Mouse (Mus musculus) cerebral cortex, adult 2 months (tissue): ENCODE results near the gene Mreg.

Source experiments
- WGBS: fragments of 180-500 bp; shearing (Covaris S2); methylation state at CpG from one replicate; pipeline ENCODE4 v1.1.7; 2018; 5-methylcytosine and 5-hydroxymethylcytosine counted together

Gene Mreg

GRCm38 (mm10) chr1:72123434-72124297, 88.4 kb downstream of the Mreg start:
- 18% methylated on average over 23 of the region's 23 CpGs for WGBS

- WGBS, result 84% methylated on average over 17 of the region's 17 CpGs
Observed at GRCm38 (mm10) chr1:72121608-72122185, 90.4 kb downstream of the Mreg start.

DNA sequence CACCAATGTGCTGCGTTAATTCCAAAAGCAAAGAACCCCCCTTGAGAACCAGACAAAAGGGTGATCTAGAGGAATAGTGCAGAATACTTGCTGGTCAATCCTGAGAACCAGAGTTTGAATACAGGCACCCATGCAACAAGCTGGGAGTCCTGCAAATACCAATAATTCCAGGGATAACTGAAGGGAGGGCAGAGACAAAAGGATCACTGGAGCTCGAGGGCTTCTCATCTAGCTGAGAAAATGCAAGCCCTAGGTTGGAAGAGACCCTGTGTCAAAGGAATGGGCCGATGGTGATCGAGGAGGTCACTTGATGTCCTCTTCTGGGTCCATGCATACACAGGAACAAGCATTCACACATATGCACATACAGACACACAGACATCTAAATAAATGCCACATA, 92.1 kb downstream of the Mreg start:
- WGBS, result 89% methylated on average over 4 of the region's 4 CpGs

GRCm38 (mm10) chr1:72114206-72114605, 97.9 kb downstream of the Mreg start:
- WGBS, result 78% methylated on average over 5 of the region's 5 CpGs
